Mouse (Mus musculus) C2C12 (cell line): ENCODE data around the gene Antxrl. TPM values are rescaled to one million over a fixed set of nuclear protein-coding genes. Genes with fewer than 3 reads are reported as not detected.

ENCODE experiments used
- H3K27me3 ChIP-seq: one replicate; pipeline ENCODE4 v1.6.1; 2011; ENCODE audit not compliant: control insufficient read depth, insufficient read depth, insufficient read length
- H3K36me3 ChIP-seq: one replicate; pipeline ENCODE4 v1.6.1; 2011; ENCODE audit not compliant: control insufficient read depth, insufficient read depth
- H3K4me3 ChIP-seq: one replicate; pipeline ENCODE4 v1.5.1; 2011; ENCODE audit warnings: mild to moderate bottlenecking, control low read depth; ENCODE audit not compliant: poor library complexity, insufficient read depth, severe bottlenecking
- H3K79me2 ChIP-seq: one replicate; pipeline ENCODE4 v1.6.1; 2011; ENCODE audit not compliant: control insufficient read depth, insufficient read depth
- H3K79me3 ChIP-seq: one replicate; pipeline ENCODE4 v1.6.1; 2011; ENCODE audit warnings: low read depth, control low read depth
- H3ac ChIP-seq: one replicate; pipeline ENCODE3; 2011; ENCODE audit warnings: low read depth; ENCODE audit not compliant: control insufficient read depth, insufficient read length
- CEBPB ChIP-seq: IDR thresholded peaks from one replicate; pipeline ENCODE4 v1.6.1; 2011; ENCODE audit warnings: low read depth, mild to moderate bottlenecking, control low read depth, moderate library complexity
- CTCF ChIP-seq: IDR thresholded peaks from one replicate; pipeline ENCODE4 v1.5.1; 2011; ENCODE audit not compliant: control insufficient read depth, insufficient read depth, insufficient read length
- FOSL1 ChIP-seq: IDR thresholded peaks from one replicate; pipeline ENCODE4 v1.8.0; 2011; ENCODE audit warnings: mild to moderate bottlenecking, low read length; ENCODE audit not compliant: poor library complexity, insufficient read depth, severe bottlenecking
- MAX ChIP-seq: IDR thresholded peaks from one replicate; pipeline ENCODE4 v1.6.1; 2011; ENCODE audit warnings: mild to moderate bottlenecking, control low read depth
- MYOD1 ChIP-seq: IDR thresholded peaks from one replicate; pipeline ENCODE4 v1.6.1; 2011; ENCODE audit warnings: low read depth; ENCODE audit not compliant: control insufficient read depth, insufficient read length
- MYOG ChIP-seq: IDR thresholded peaks from one replicate; pipeline ENCODE4 v1.6.1; 2011; ENCODE audit not compliant: control insufficient read depth, insufficient read length; ENCODE audit errors: extremely low read depth
- USF1 ChIP-seq: IDR thresholded peaks from one replicate; pipeline ENCODE4 v1.6.1; 2011; ENCODE audit warnings: low read depth, mild to moderate bottlenecking, control low read depth, moderate library complexity
- long read RNA-seq, 2 experiments: library from polyadenylated mRNA; unstranded; transcript quantifications; one replicate each; pipeline ENCODE4 v2.0.0; 2019 to 2020
- polyA plus RNA-seq: library from polyadenylated mRNA; unstranded; fragments of >200 nt; fragmentation: generic; extraction: Trizol; gene quantifications from one replicate; pipeline ENCODE4 v1.2.1, GENCODE M21; 2012; ENCODE audit warnings: missing spikeins

The Antxrl gene
- 0.01 TPM for polyA plus RNA-seq
- long read RNA-seq, experiment 1: 0 reads
- long read RNA-seq, experiment 2: 0 reads

GRCm38 (mm10) chr14:34052516-34052915 lies at the start of gene Antxrl:
TSS of gene Antxrl (plus strand) at chr14:34052707.
- Histone ChIP-seq H3K27me3 (no peaks in the 10 kb centered on the region), H3K36me3 (no peaks in the 10 kb centered on the region), H3K4me3 (no peak within 1 kb of the TSS), H3ac (no peak within 1 kb of the TSS), H3K79me3 (no peaks in the 10 kb centered on the region), H3K79me2 (no peaks in the 10 kb centered on the region)
- TF ChIP-seq CTCF: no peak
- no peak for TF ChIP-seq USF1
- no peak for TF ChIP-seq CEBPB
- TF ChIP-seq MYOG: no peak

GRCm38 (mm10) chr14:34015063-34015462 lies 37.4 kb upstream of the Antxrl start, which contains the start of gene Gm30083:
TSS of gene Gm30083 (minus strand) at chr14:34015182.
- no peak within 1 kb of the TSS for H3K4me3 ChIP-seq
- H3K79me3 ChIP-seq: no peaks in the 10 kb centered on the region
- no peak for TF ChIP-seq MYOG
- TF ChIP-seq CTCF: no peak
- TF ChIP-seq CEBPB: no peak
- no peak for TF ChIP-seq FOSL1
- no peaks in the 10 kb centered on the region for H3K27me3 ChIP-seq
- no peak within 1 kb of the TSS for H3ac ChIP-seq
- no peaks in the 10 kb centered on the region for H3K36me3 ChIP-seq
- no peaks in the 10 kb centered on the region for H3K79me2 ChIP-seq

- Histone ChIP-seq H3ac (no peak within 1 kb of the TSS), H3K36me3 (no peaks in the 10 kb centered on the region), H3K79me3 (no peaks in the 10 kb centered on the region), H3K79me2 (no peaks in the 10 kb centered on the region), H3K27me3 (no peaks in the 10 kb centered on the region), H3K4me3 (no peak within 1 kb of the TSS)
- TF ChIP-seq CEBPB (no peak), MAX (no peak), CTCF (no peak), MYOD1 (no peak), MYOG (no peak), FOSL1 (no peak), USF1 (no peak)
Observed at GRCm38 (mm10) chr14:34016381-34016780, 36.1 kb upstream of the Antxrl start, which contains the start of gene Gm5460. TSS of gene Gm5460 (plus strand) at chr14:34016758.

- Histone ChIP-seq H3ac (no peak overlapping the region), H3K4me3 (no peak overlapping the region), H3K36me3 (no peaks in the 10 kb centered on the region), H3K79me3 (no peaks in the 10 kb centered on the region), H3K27me3 (no peaks in the 10 kb centered on the region), H3K79me2 (no peaks in the 10 kb centered on the region)
- TF ChIP-seq MYOD1: no peak
- TF ChIP-seq MAX: no peak
- TF ChIP-seq CTCF: no peak
- TF ChIP-seq CEBPB: no peak
- TF ChIP-seq USF1: no peak
- TF ChIP-seq MYOG: no peak
- no peak for TF ChIP-seq FOSL1
Observed at GRCm38 (mm10) chr14:34016938-34017337, 35.6 kb upstream of the Antxrl start.

- Histone ChIP-seq H3K27me3 (no peaks in the 10 kb centered on the region), H3K79me3 (no peaks in the 10 kb centered on the region), H3K79me2 (no peaks in the 10 kb centered on the region), H3K36me3 (no peaks in the 10 kb centered on the region), H3K4me3 (no peak overlapping the region), H3ac (no peak overlapping the region)
- TF ChIP-seq FOSL1 (no peak), USF1 (no peak), CTCF (no peak), MYOG (no peak), MYOD1 (no peak), CEBPB (no peak), MAX (no peak)
Observed at GRCm38 (mm10) chr14:34026710-34027109, 25.8 kb upstream of the Antxrl start.

- no peaks in the 10 kb centered on the region for H3K36me3 ChIP-seq
- H3K79me3 ChIP-seq: no peaks in the 10 kb centered on the region
- no peak overlapping the region for H3K4me3 ChIP-seq
- H3K79me2 ChIP-seq: no peaks in the 10 kb centered on the region
- H3ac ChIP-seq: no peak overlapping the region
- H3K27me3 ChIP-seq: no peaks in the 10 kb centered on the region
- no peak for TF ChIP-seq CEBPB
- TF ChIP-seq MYOG: no peak
- TF ChIP-seq MYOD1: no peak
- no peak for TF ChIP-seq MAX
- TF ChIP-seq FOSL1: no peak
- no peak for TF ChIP-seq CTCF
- no peak for TF ChIP-seq USF1
Observed at GRCm38 (mm10) chr14:34033841-34034610, 18.5 kb upstream of the Antxrl start.
